Mouse (Mus musculus): ENCODE measurements around the gene Gdpd5. TPM values are rescaled to one million over a fixed set of nuclear protein-coding genes. Genes with fewer than 3 reads are reported as not detected.
A peak's percentile ranks its signal among the peaks of the same experiment; 100 is the strongest.

Gene Gdpd5
- total RNA-seq, 1 experiment from 2014 or later: 1.3 TPM

- ATAC-seq (replicated peaks; ENCODE audit: insufficient number of reproducible peaks, low FRiP score, low TSS enrichment, poor library complexity, severe bottlenecking): no peak
Observed at GRCm38 (mm10) chr7:99427987-99428386, 46.8 kb downstream of the Gdpd5 start.

GRCm38 (mm10) chr7:99428836-99429235 is 47.6 kb downstream of the Gdpd5 start:
- no peak for ATAC-seq (replicated peaks; ENCODE audit: insufficient number of reproducible peaks, low FRiP score, low TSS enrichment, poor library complexity, severe bottlenecking)

- ATAC-seq (replicated peaks; ENCODE audit: insufficient number of reproducible peaks, low FRiP score, low TSS enrichment, poor library complexity, severe bottlenecking): no peak
Observed at GRCm38 (mm10) chr7:99429786-99430185, 48.6 kb downstream of the Gdpd5 start.

- no peak for ATAC-seq (replicated peaks; ENCODE audit: insufficient number of reproducible peaks, low FRiP score, low TSS enrichment, poor library complexity, severe bottlenecking)
Observed at GRCm38 (mm10) chr7:99430246-99430645, 49.0 kb downstream of the Gdpd5 start.

GRCm38 (mm10) chr7:99432248-99432647 is 51.0 kb downstream of the Gdpd5 start:
- ATAC-seq (replicated peaks; ENCODE audit: insufficient number of reproducible peaks, low FRiP score, low TSS enrichment, poor library complexity, severe bottlenecking): peak; percentile 54; the same call in 1 of the 2 replicates

- no peak for ATAC-seq (replicated peaks; ENCODE audit: insufficient number of reproducible peaks, low FRiP score, low TSS enrichment, poor library complexity, severe bottlenecking)
Observed at GRCm38 (mm10) chr7:99432863-99433262, 51.6 kb downstream of the Gdpd5 start.

- ATAC-seq (replicated peaks; ENCODE audit: insufficient number of reproducible peaks, low FRiP score, low TSS enrichment, poor library complexity, severe bottlenecking): 0 out of 2 replicates have a peak, but pooled peaks have one; percentile 46
Observed at GRCm38 (mm10) chr7:99434672-99435250, 53.5 kb downstream of the Gdpd5 start.

GRCm38 (mm10) chr7:99436530-99436929 is 55.3 kb downstream of the Gdpd5 start:
- no peak for ATAC-seq (replicated peaks; ENCODE audit: insufficient number of reproducible peaks, low FRiP score, low TSS enrichment, poor library complexity, severe bottlenecking)

GRCm38 (mm10) chr7:99438881-99439280 is 57.7 kb downstream of the Gdpd5 start:
- ATAC-seq (replicated peaks; ENCODE audit: insufficient number of reproducible peaks, low FRiP score, low TSS enrichment, poor library complexity, severe bottlenecking): no peak

GRCm38 (mm10) chr7:99441534-99442072 is 60.4 kb downstream of the Gdpd5 start:
- no peak for ATAC-seq (replicated peaks; ENCODE audit: insufficient number of reproducible peaks, low FRiP score, low TSS enrichment, poor library complexity, severe bottlenecking)

- no peak for ATAC-seq (replicated peaks; ENCODE audit: insufficient number of reproducible peaks, low FRiP score, low TSS enrichment, poor library complexity, severe bottlenecking)
Observed at GRCm38 (mm10) chr7:99443164-99443563, 62.0 kb downstream of the Gdpd5 start.

GRCm38 (mm10) chr7:99444012-99444411 is 62.8 kb downstream of the Gdpd5 start:
- ATAC-seq (replicated peaks; ENCODE audit: insufficient number of reproducible peaks, low FRiP score, low TSS enrichment, poor library complexity, severe bottlenecking): no peak

GRCm38 (mm10) chr7:99445833-99446232 is 64.6 kb downstream of the Gdpd5 start:
- no peak for ATAC-seq (replicated peaks; ENCODE audit: insufficient number of reproducible peaks, low FRiP score, low TSS enrichment, poor library complexity, severe bottlenecking)

GRCm38 (mm10) chr7:99447323-99447722 is 66.1 kb downstream of the Gdpd5 start:
- ATAC-seq (replicated peaks; ENCODE audit: insufficient number of reproducible peaks, low FRiP score, low TSS enrichment, poor library complexity, severe bottlenecking): no peak

- no peak for ATAC-seq (replicated peaks; ENCODE audit: insufficient number of reproducible peaks, low FRiP score, low TSS enrichment, poor library complexity, severe bottlenecking)
Observed at GRCm38 (mm10) chr7:99448619-99449018, 67.4 kb downstream of the Gdpd5 start.

GRCm38 (mm10) chr7:99449063-99449462 is 67.8 kb downstream of the Gdpd5 start:
- ATAC-seq (replicated peaks; ENCODE audit: insufficient number of reproducible peaks, low FRiP score, low TSS enrichment, poor library complexity, severe bottlenecking): no peak

GRCm38 (mm10) chr7:99449751-99450150 is 68.5 kb downstream of the Gdpd5 start:
- ATAC-seq (replicated peaks; ENCODE audit: insufficient number of reproducible peaks, low FRiP score, low TSS enrichment, poor library complexity, severe bottlenecking): no peak

GRCm38 (mm10) chr7:99450703-99451102 is 69.5 kb downstream of the Gdpd5 start:
- ATAC-seq (replicated peaks; ENCODE audit: insufficient number of reproducible peaks, low FRiP score, low TSS enrichment, poor library complexity, severe bottlenecking): peak; percentile 75

GRCm38 (mm10) chr7:99452859-99453258 is 71.6 kb downstream of the Gdpd5 start:
- no peak for ATAC-seq (replicated peaks; ENCODE audit: insufficient number of reproducible peaks, low FRiP score, low TSS enrichment, poor library complexity, severe bottlenecking)

- no peak for ATAC-seq (replicated peaks; ENCODE audit: insufficient number of reproducible peaks, low FRiP score, low TSS enrichment, poor library complexity, severe bottlenecking)
Observed at GRCm38 (mm10) chr7:99454044-99454443, 72.8 kb downstream of the Gdpd5 start.

GRCm38 (mm10) chr7:99458849-99459248 is 77.6 kb downstream of the Gdpd5 start:
- no peak for ATAC-seq (replicated peaks; ENCODE audit: insufficient number of reproducible peaks, low FRiP score, low TSS enrichment, poor library complexity, severe bottlenecking)
